8 mouse cellular contexts compared by ENCODE assay signal in the genomic region with DNA sequence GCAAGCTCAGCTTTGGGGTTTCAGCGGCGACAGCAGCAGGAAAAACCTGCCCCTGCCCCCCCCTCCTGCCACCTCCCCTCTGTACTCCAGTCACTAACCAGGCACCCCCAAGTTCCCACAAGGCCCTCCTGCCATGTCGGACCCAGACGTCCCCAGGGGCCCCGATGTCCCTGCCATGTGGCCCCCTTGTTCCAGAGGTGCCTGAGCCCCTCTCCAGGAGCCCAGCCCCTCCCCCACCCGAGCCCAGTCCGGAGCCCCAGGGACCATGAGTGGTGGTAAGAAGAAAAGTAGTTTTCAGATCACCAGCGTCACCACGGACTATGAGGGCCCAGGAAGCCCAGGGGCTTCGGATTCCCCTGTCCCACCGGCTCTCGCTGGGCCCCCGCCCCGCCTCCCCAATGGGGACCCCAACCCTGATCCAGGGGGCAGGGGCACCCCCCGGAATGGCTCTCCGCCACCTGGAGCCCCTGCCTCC. TPM values are rescaled to one million over a fixed set of nuclear protein-coding genes. Genes with fewer than 3 reads are reported as not detected.
DNase-seq lines count a peak whose midpoint lies in the region; ATAC-seq and TF ChIP-seq lines count a peak whose summit lies in the region.

No protein-coding gene starts in this region.

- H3K9ac ChIP-seq in forebrain, embryonic 11.5 days (ENCODE audit: low read length) = peak overlapping the region; percentile 84
- peak overlapping the region; percentile 68 for H3K9ac ChIP-seq in midbrain, embryonic 14.5 days (replicated peaks; ENCODE audit: low read length)

- H3K4me3 ChIP-seq in C2C12 (ENCODE audit: insufficient read depth, poor library complexity, severe bottlenecking) = peak overlapping the region; percentile 67
- H3K4me3 ChIP-seq in forebrain, embryonic 11.5 days (ENCODE audit: low read depth, low read length) = peak overlapping the region; percentile 69
- peak overlapping the region; percentile 51 for H3K4me3 ChIP-seq in midbrain, embryonic 14.5 days (replicated peaks; ENCODE audit: low read depth, low read length)

- intact Hi-C loops in left cerebral cortex, postnatal 4 days (cut with DNase I) = loop anchor here (10.0 kb wide), 1 partner anchor 392 kb away; a partner anchor contains a TSS

- H3K27ac ChIP-seq in forebrain, embryonic 11.5 days (ENCODE audit: low read depth, low read length) = peak overlapping the region; percentile 90
- peak overlapping the region; percentile 89 for H3K27ac ChIP-seq in midbrain, embryonic 14.5 days (replicated peaks; ENCODE audit: low read depth, low read length)

- H3K36me3 ChIP-seq in C2C12 (ENCODE audit: control insufficient read depth, insufficient read depth) = peaks cover 9% of the 10 kb centered on the region
- H3K36me3 ChIP-seq in forebrain, embryonic 11.5 days (ENCODE audit: control insufficient read depth, insufficient read depth, low read length) = no peaks in the 10 kb centered on the region
- H3K36me3 ChIP-seq in midbrain, embryonic 14.5 days (ENCODE audit: control insufficient read depth, insufficient read depth, low read length) = peaks cover 8% of the 10 kb centered on the region; the same call in 1 of the 2 replicates

- peak; percentile 23 for DNase-seq in embryo, embryonic 10.5 days (ENCODE audit: low spot score)
- DNase-seq in embryo, embryonic 10 days (ENCODE audit: low spot score) = no peak
- peak; percentile 69 for DNase-seq in forebrain, embryonic 11.5 days (ENCODE audit: low spot score)
- peak; percentile 70 for DNase-seq in kidney, postnatal 10 days
- peak; percentile 43 for DNase-seq in midbrain, embryonic 14.5 days
- DNase-seq in left cerebral cortex, postnatal 4 days = no peak
- DNase-seq in right cerebral cortex, postnatal 25 days = no peak

- no peaks in the 10 kb centered on the region for H3K9me3 ChIP-seq in forebrain, embryonic 11.5 days (ENCODE audit: control insufficient read depth, low read length)
- H3K9me3 ChIP-seq in midbrain, embryonic 14.5 days (ENCODE audit: control insufficient read depth, low read length) = no peaks in the 10 kb centered on the region

- peaks cover 16% of the 10 kb centered on the region for H3K79me3 ChIP-seq in C2C12 (ENCODE audit: low read depth)

- peaks cover 14% of the 10 kb centered on the region for H3K4me1 ChIP-seq in forebrain, embryonic 11.5 days (replicated peaks; ENCODE audit: control insufficient read depth, insufficient read depth, low read length)
- peaks cover 16% of the 10 kb centered on the region for H3K4me1 ChIP-seq in midbrain, embryonic 14.5 days (ENCODE audit: control insufficient read depth, insufficient read depth, low read length)

- H3K4me2 ChIP-seq in forebrain, embryonic 11.5 days (ENCODE audit: low read depth, low read length, severe bottlenecking) = peak overlapping the region; percentile 98
- peak overlapping the region; percentile 95 for H3K4me2 ChIP-seq in midbrain, embryonic 14.5 days (ENCODE audit: low read length)

- H3K79me2 ChIP-seq in C2C12 (ENCODE audit: control insufficient read depth, insufficient read depth) = peaks cover 37% of the 10 kb centered on the region

- peak overlapping the region; percentile 61 for H3ac ChIP-seq in C2C12 (ENCODE audit: control insufficient read depth, insufficient read length, low read depth)

- WGBS in forebrain, embryonic 11.5 days = under 1% methylated on average over 15 of the region's 16 CpGs
- WGBS in midbrain, embryonic 14.5 days = 2% methylated on average over 16 of the region's 16 CpGs

- TF ChIP-seq CTCF in C2C12 (IDR thresholded peaks at IDR 0.05; ENCODE audit: control insufficient read depth, insufficient read depth, insufficient read length) = no peak

- H3K27me3 ChIP-seq in C2C12 (ENCODE audit: control insufficient read depth, insufficient read depth, insufficient read length) = no peaks in the 10 kb centered on the region
- H3K27me3 ChIP-seq in forebrain, embryonic 11.5 days (ENCODE audit: control insufficient read depth, insufficient read depth, low read length) = no peaks in the 10 kb centered on the region
- no peaks in the 10 kb centered on the region for H3K27me3 ChIP-seq in midbrain, embryonic 14.5 days (ENCODE audit: control insufficient read depth, insufficient read depth, low read length)

- ATAC-seq in forebrain, embryonic 11.5 days (replicated peaks; ENCODE audit: low FRiP score) = no peak
- no peak for ATAC-seq in midbrain, embryonic 14.5 days (ENCODE audit: low FRiP score, low TSS enrichment)

TF ChIP-seq in C2C12, 6 proteins besides CTCF, POLR2A, EP300 and RAD21:
- no peak for TF ChIP-seq USF1 (IDR thresholded peaks at IDR 0.05; ENCODE audit: low read depth)
- no peak for TF ChIP-seq MAX (IDR thresholded peaks at IDR 0.05)
- no peak for TF ChIP-seq MYOG (IDR thresholded peaks at IDR 0.05; ENCODE audit: control insufficient read depth, extremely low read depth, insufficient read length)
- no peak for TF ChIP-seq FOSL1 (IDR thresholded peaks at IDR 0.05; ENCODE audit: insufficient read depth, low read length, poor library complexity, severe bottlenecking)
- TF ChIP-seq CEBPB (IDR thresholded peaks at IDR 0.05; ENCODE audit: low read depth) = no peak
- no peak for TF ChIP-seq MYOD1 (IDR thresholded peaks at IDR 0.05; ENCODE audit: control insufficient read depth, insufficient read length, low read depth)

RNA-seq across cellular contexts. Expression of a gene that starts 1.4 kb away (rescaled TPM):
- polyA plus RNA-seq in C2C12 (2012; fragmentation: generic; extraction: Trizol) = 32.4 TPM
- 81.1 and 83.5 TPM in 2 replicates for polyA plus RNA-seq in forebrain, embryonic 11.5 days (2014; fragmentation: Nextera tagmentation; extraction: Ambion mirVana)
- polyA plus RNA-seq in midbrain, embryonic 14.5 days (2014; fragmentation: Nextera tagmentation; extraction: Ambion mirVana) = 42.1 and 47.0 TPM in 2 replicates
- total RNA-seq in left cerebral cortex, postnatal 4 days (2021) = 10 to 100 TPM; 61.6 to 71.9 TPM

RNA-seq across cellular contexts. Expression of a gene that starts 5.5 kb away (rescaled TPM):
- 3.6 TPM for polyA plus RNA-seq in C2C12 (2012; fragmentation: generic; extraction: Trizol)
- polyA plus RNA-seq in forebrain, embryonic 11.5 days (2014; fragmentation: Nextera tagmentation; extraction: Ambion mirVana) = 3.8 and 4.4 TPM in 2 replicates
- 16.2 and 28.8 TPM in 2 replicates for polyA plus RNA-seq in midbrain, embryonic 14.5 days (2014; fragmentation: Nextera tagmentation; extraction: Ambion mirVana)
- 100 to 1,000 TPM; 195 to 197 TPM for total RNA-seq in left cerebral cortex, postnatal 4 days (2021)

RNA-seq across cellular contexts. Expression of a gene that starts 31.8 kb away (rescaled TPM):
- polyA plus RNA-seq in C2C12 (2012; fragmentation: generic; extraction: Trizol) = 42.7 TPM
- 72.8 and 77.9 TPM in 2 replicates for polyA plus RNA-seq in forebrain, embryonic 11.5 days (2014; fragmentation: Nextera tagmentation; extraction: Ambion mirVana)
- 53.4 and 58.6 TPM in 2 replicates for polyA plus RNA-seq in midbrain, embryonic 14.5 days (2014; fragmentation: Nextera tagmentation; extraction: Ambion mirVana)
- 10 to 100 TPM; 28.4 to 38.6 TPM for total RNA-seq in left cerebral cortex, postnatal 4 days (2021)

RNA-seq across cellular contexts. Expression of a gene that starts 40.6 kb away (rescaled TPM):
- polyA plus RNA-seq in C2C12 (2012; fragmentation: generic; extraction: Trizol) = 44.6 TPM
- 11.9 and 12.4 TPM in 2 replicates for polyA plus RNA-seq in forebrain, embryonic 11.5 days (2014; fragmentation: Nextera tagmentation; extraction: Ambion mirVana)
- polyA plus RNA-seq in midbrain, embryonic 14.5 days (2014; fragmentation: Nextera tagmentation; extraction: Ambion mirVana) = 11.3 and 14.4 TPM in 2 replicates
- 10 to 100 TPM; 32.9 to 35.2 TPM for total RNA-seq in left cerebral cortex, postnatal 4 days (2021)

RNA-seq across cellular contexts. Expression of a gene that starts 40.7 kb away (rescaled TPM):
- 0.73 TPM for polyA plus RNA-seq in C2C12 (2012; fragmentation: generic; extraction: Trizol)
- polyA plus RNA-seq in forebrain, embryonic 11.5 days (2014; fragmentation: Nextera tagmentation; extraction: Ambion mirVana) = 18.1 and 21.2 TPM in 2 replicates
- 5.6 and 8.2 TPM in 2 replicates for polyA plus RNA-seq in midbrain, embryonic 14.5 days (2014; fragmentation: Nextera tagmentation; extraction: Ambion mirVana)
- 1 to 10 TPM; 5.4 to 6.1 TPM for total RNA-seq in left cerebral cortex, postnatal 4 days (2021)

Comparison
In these comparisons a context has a peak if more than half of its experiments do, and no peak if none do; other contexts are left out.
1. DNase-seq: peak in embryo, embryonic 10.5 days (single experiment), forebrain, embryonic 11.5 days (single experiment), kidney, postnatal 10 days (single experiment) and midbrain, embryonic 14.5 days (single experiment); none in embryo, embryonic 10 days (single experiment), left cerebral cortex, postnatal 4 days (single experiment) and right cerebral cortex, postnatal 25 days (single experiment).
2. Peak in every context shown above with its lines, with median percentiles within 50 percentile points of each other: H3K4me3 ChIP-seq.